Mouse (Mus musculus) heart, adult 2 months (tissue): Measurements from ENCODE around the gene Ell. TPM values are rescaled to one million over a fixed set of nuclear protein-coding genes. Genes with fewer than 3 reads are reported as not detected.

Source experiments
- DNase-seq, 2 experiments: peaks; one replicate each; pipeline ENCODE4 v3.0.0; 2021
- H3K27ac ChIP-seq: fragments of 200-600 bp; 2 replicates; pipeline ENCODE4 v1.8.1; 2022
- H3K27me3 ChIP-seq: fragments of 200-500 bp; 2 replicates; pipeline ENCODE4 v1.6.1; 2012; ENCODE audit warnings: mild to moderate bottlenecking, low read length, inconsistent platforms, mixed read lengths; ENCODE audit not compliant: control insufficient read depth, insufficient read depth
- H3K36me3 ChIP-seq: fragments of 200-500 bp; 2 replicates; pipeline ENCODE4 v1.6.1; 2012; ENCODE audit warnings: low read length, inconsistent platforms; ENCODE audit not compliant: control insufficient read depth, insufficient read depth
- H3K4me1 ChIP-seq: fragments of 200-500 bp; 2 replicates; pipeline ENCODE4 v1.6.1; 2011; ENCODE audit warnings: low read length; ENCODE audit not compliant: control insufficient read depth, insufficient read depth
- H3K4me3 ChIP-seq: fragments of 200-600 bp; 2 replicates; pipeline ENCODE4 v1.8.1; 2022
- H3K79me2 ChIP-seq: fragments of 200-500 bp; replicated peaks from 2 replicates; pipeline ENCODE4 v1.6.1; 2012; ENCODE audit warnings: mild to moderate bottlenecking, inconsistent platforms, low read length, moderate library complexity, mixed read lengths; ENCODE audit not compliant: control insufficient read depth, insufficient read depth
- H3K9ac ChIP-seq: fragments of 200-500 bp; 2 replicates; pipeline ENCODE4 v1.6.1; 2012; ENCODE audit warnings: low read depth, mild to moderate bottlenecking, control low read depth, inconsistent platforms, low read length, mixed read lengths
- CTCF ChIP-seq: fragments of 200-600 bp; IDR thresholded peaks from 2 replicates; pipeline ENCODE4 v1.8.1; 2022; ENCODE audit warnings: antibody characterized with exemption, mild to moderate bottlenecking, moderate library complexity
- EP300 ChIP-seq: fragments of 200-500 bp; IDR thresholded peaks from 2 replicates; pipeline ENCODE4 v1.6.1; 2011; ENCODE audit warnings: low read depth, low read length, control low read depth; ENCODE audit not compliant: insufficient read depth
- POLR2A ChIP-seq: fragments of 200-500 bp; IDR thresholded peaks from 2 replicates; pipeline ENCODE4 v1.6.1; 2011; ENCODE audit warnings: mild to moderate bottlenecking, low read depth, low read length, control low read depth; ENCODE audit not compliant: insufficient read depth
- WGBS: fragments of 180-500 bp; shearing (Covaris S2); methylation state at CpG from one replicate; pipeline ENCODE4 v1.1.7; 2018; 5-methylcytosine and 5-hydroxymethylcytosine counted together
- intact Hi-C: fragments of 180-260 bp; cut with DNase I; formaldehyde crosslinking; loops from one replicate; pipeline ENCODE4 v1.15.1; 2025
- polyA plus RNA-seq: library from polyadenylated mRNA; depleted of rRNA; stranded (reverse); fragments of >200 nt; gene quantifications from 2 replicates; pipeline ENCODE4 v1.2.3, GENCODE M21; 2012
- total RNA-seq, 2 experiments: library from RNA; stranded (reverse); gene quantifications; 2 replicates each; pipeline ENCODE4 v1.2.3; 2021

The Ell gene
- total and polyA plus RNA-seq, 3 experiments, result 9.6 to 12.7 (median 12.0) TPM

- TF ChIP-seq EP300 (no peak), POLR2A (no peak), CTCF (no peak)
- Histone ChIP-seq H3K9ac (no peak overlapping the region), H3K36me3 (no peaks in the 10 kb centered on the region), H3K27me3 (no peaks in the 10 kb centered on the region), H3K4me1 (peaks cover 4% of the 10 kb centered on the region), H3K4me3 (no peak overlapping the region), H3K27ac (no peak overlapping the region), H3K79me2 (no peaks in the 10 kb centered on the region)
- WGBS, result 96% methylated on average over 13 of the region's 13 CpGs
- DNase-seq, result peak in 1 of 2 experiments; percentile 16
- intact Hi-C loops, result no loop called here
These were observed 63.0 kb downstream of the Ell start for GRCm38 (mm10) chr8:70602139-70602811.

GRCm38 (mm10) chr8:70604558-70604957 lies 65.3 kb downstream of the Ell start:
- TF ChIP-seq EP300 (no peak), CTCF (no peak), POLR2A (no peak)
- peak in 1 of 2 experiments; percentile 20 for DNase-seq
- Histone ChIP-seq H3K9ac (no peak overlapping the region), H3K4me1 (peaks cover 11% of the 10 kb centered on the region), H3K4me3 (no peak overlapping the region), H3K27ac (no peak overlapping the region), H3K36me3 (no peaks in the 10 kb centered on the region), H3K27me3 (no peaks in the 10 kb centered on the region), H3K79me2 (no peaks in the 10 kb centered on the region)
- intact Hi-C loops, result no loop called here
- 83% methylated on average over 7 of the region's 7 CpGs for WGBS

DNA sequence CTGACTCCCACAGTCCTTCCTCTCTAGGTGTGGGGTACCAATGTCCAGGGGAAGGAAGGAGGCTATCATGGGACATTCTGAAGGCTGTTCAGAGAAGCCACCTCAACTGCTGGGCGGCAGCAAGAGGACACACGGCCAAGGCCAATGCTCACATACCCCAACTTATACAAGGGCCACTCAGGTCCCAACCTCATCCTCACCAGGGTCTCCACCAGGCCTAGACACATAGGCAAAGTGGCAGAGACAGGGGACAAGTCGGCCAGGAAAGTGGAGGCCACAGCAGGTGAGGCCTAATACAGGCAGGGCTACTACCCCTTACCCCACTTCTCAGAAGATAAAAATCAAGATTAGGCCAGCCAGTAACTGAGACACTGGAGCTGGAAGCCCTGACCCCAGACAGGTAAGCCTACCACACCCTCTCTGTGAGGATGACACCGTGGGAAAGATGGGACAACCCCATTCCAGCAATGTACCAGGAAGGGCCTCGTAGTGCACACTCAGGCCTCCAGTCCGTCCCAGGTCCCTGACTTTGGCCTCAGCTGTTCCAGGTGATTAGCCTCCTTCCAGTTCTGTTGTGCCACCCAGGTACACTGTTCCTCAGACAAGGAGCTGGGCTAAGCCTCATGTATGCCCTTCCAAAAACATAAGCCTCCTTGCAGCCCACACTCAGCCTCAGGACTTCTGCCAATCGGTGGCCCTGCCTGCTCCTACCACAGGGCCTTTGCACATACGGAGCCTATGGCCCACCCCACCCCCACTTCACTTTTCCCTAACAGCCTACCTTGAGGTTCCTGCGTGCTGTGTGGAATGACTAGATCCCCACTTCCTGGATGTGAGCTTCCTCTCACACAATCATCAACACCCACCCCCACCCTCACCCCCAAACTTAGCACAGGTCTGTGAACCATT lies 66.9 kb downstream of the Ell start:
- no peak overlapping the region for H3K4me3 ChIP-seq
- H3K27me3 ChIP-seq, result no peaks in the 10 kb centered on the region
- DNase-seq, result peak in 1 of 2 experiments; percentile 17
- no peaks in the 10 kb centered on the region for H3K36me3 ChIP-seq
- 82% methylated on average over 9 of the region's 9 CpGs for WGBS
- no peak overlapping the region for H3K27ac ChIP-seq
- no peaks in the 10 kb centered on the region for H3K79me2 ChIP-seq
- intact Hi-C loops, result no loop called here
- TF ChIP-seq CTCF (no peak), EP300 (no peak), POLR2A (no peak)
- no peak overlapping the region for H3K9ac ChIP-seq
- peaks cover 8% of the 10 kb centered on the region for H3K4me1 ChIP-seq

- Histone ChIP-seq H3K27me3 (no peaks in the 10 kb centered on the region), H3K27ac (peak overlapping the region; percentile 93; the same call in 1 of the 2 replicates), H3K36me3 (no peaks in the 10 kb centered on the region), H3K79me2 (no peaks in the 10 kb centered on the region), H3K4me3 (peak overlapping the region; percentile 98), H3K4me1 (peaks cover 8% of the 10 kb centered on the region), H3K9ac (peak overlapping the region; percentile 95)
- TF ChIP-seq EP300, result no peak
- TF ChIP-seq CTCF, result no peak
- TF ChIP-seq POLR2A, result no peak
- peak in 1 of 2 experiments; percentile 50 for DNase-seq
- WGBS, result 65% methylated on average over 18 of the region's 18 CpGs
- intact Hi-C loops, result no loop called here
These were observed 67.7 kb downstream of the Ell start for GRCm38 (mm10) chr8:70606780-70607602.

- TF ChIP-seq CTCF (no peak), POLR2A (no peak), EP300 (no peak)
- H3K9ac ChIP-seq, result peak overlapping the region; percentile 95
- no peak for DNase-seq
- H3K36me3 ChIP-seq, result no peaks in the 10 kb centered on the region
- intact Hi-C loops, result no loop called here
- no peaks in the 10 kb centered on the region for H3K27me3 ChIP-seq
- 15% methylated on average over 6 of the region's 6 CpGs for WGBS
- no peaks in the 10 kb centered on the region for H3K79me2 ChIP-seq
- peak overlapping the region; percentile 93 for H3K27ac ChIP-seq
- H3K4me3 ChIP-seq, result peak overlapping the region; percentile 98
- peaks cover 8% of the 10 kb centered on the region for H3K4me1 ChIP-seq
These were observed 68.3 kb downstream of the Ell start for GRCm38 (mm10) chr8:70607603-70607897.
